Mouse (Mus musculus) ES-Bruce4 (cell line): ENCODE measurements around the gene Polr3b.

Source experiments
- CTCF ChIP-seq: IDR thresholded peaks from one replicate; pipeline ENCODE4 v1.8.1; 2011; ENCODE audit warnings: low read depth, low read length
- EP300 ChIP-seq: IDR thresholded peaks from 2 replicates; pipeline ENCODE4 v1.6.1; 2011; ENCODE audit warnings: low read depth, low read length; ENCODE audit not compliant: insufficient read depth
- POLR2A ChIP-seq: IDR thresholded peaks from one replicate; pipeline ENCODE4 v1.8.1; 2011; ENCODE audit warnings: low read length; ENCODE audit not compliant: insufficient read depth

GRCm38 (mm10) chr10:84758483-84759431, 136.7 kb downstream of the Polr3b start:
- TF ChIP-seq CTCF, result no peak
- no peak for TF ChIP-seq POLR2A
- TF ChIP-seq EP300, result no peak
